Mouse (Mus musculus): ENCODE measurements at regions not wholly inside any gene's neighbourhood (a gene's known extent, or its start where the extent isn't known, plus 50 kb on each side); places are given as distances from the start of the nearest gene placed in this dataset.

GRCm38 (mm10) chr7:116702596-116702995, 198.4 kb downstream of the Nucb2 start:
- Histone ChIP-seq H3K4me2 (ENCODE audit: low read depth) (no peak overlapping the region), H3K4me3 (ENCODE audit: low read depth, low read length) (no peak overlapping the region), H3K9ac (ENCODE audit: low read length) (no peak overlapping the region), H3K36me3 (ENCODE audit: control insufficient read depth, insufficient read depth, low read length) (no peaks in the 10 kb centered on the region), H3K27me3 (ENCODE audit: control insufficient read depth, insufficient read depth, low read length) (no peaks in the 10 kb centered on the region), H3K4me1 (ENCODE audit: control insufficient read depth, insufficient read depth, low read length) (no peaks in the 10 kb centered on the region), H3K27ac (ENCODE audit: low read depth, low read length) (no peak overlapping the region), H3K9me3 (ENCODE audit: control insufficient read depth, low read length) (no peaks in the 10 kb centered on the region)
- 75% methylated on average over 2 of the region's 2 CpGs for WGBS
- ATAC-seq (ENCODE audit: insufficient read depth, low FRiP score, low TSS enrichment) (no peak), DNase-seq (ENCODE audit: low spot score) (no peak)

- ATAC-seq (ENCODE audit: insufficient read depth, low FRiP score, low TSS enrichment): no peak
- H3K4me1 ChIP-seq (ENCODE audit: control insufficient read depth, insufficient read depth, low read length): no peaks in the 10 kb centered on the region
- no peaks in the 10 kb centered on the region for H3K27me3 ChIP-seq (ENCODE audit: control insufficient read depth, insufficient read depth, low read length)
- no peak for DNase-seq (ENCODE audit: low spot score)
- no peaks in the 10 kb centered on the region for H3K36me3 ChIP-seq (ENCODE audit: control insufficient read depth, insufficient read depth, low read length)
- WGBS: 91% methylated on average over 2 of the region's 2 CpGs
- no peak overlapping the region for H3K4me3 ChIP-seq (ENCODE audit: low read depth, low read length)
- H3K27ac ChIP-seq (ENCODE audit: low read depth, low read length): no peak overlapping the region
- H3K9ac ChIP-seq (ENCODE audit: low read length): no peak overlapping the region
- H3K4me2 ChIP-seq (ENCODE audit: low read depth): no peak overlapping the region
- no peaks in the 10 kb centered on the region for H3K9me3 ChIP-seq (ENCODE audit: control insufficient read depth, low read length)
Observed at GRCm38 (mm10) chr7:116711541-116711940, 207.4 kb downstream of the Nucb2 start.

- Histone ChIP-seq H3K36me3 (ENCODE audit: control insufficient read depth, insufficient read depth, low read length) (no peaks in the 10 kb centered on the region), H3K4me1 (ENCODE audit: control insufficient read depth, insufficient read depth, low read length) (no peaks in the 10 kb centered on the region), H3K27ac (ENCODE audit: low read depth, low read length) (no peak overlapping the region), H3K27me3 (ENCODE audit: control insufficient read depth, insufficient read depth, low read length) (no peaks in the 10 kb centered on the region), H3K9ac (ENCODE audit: low read length) (no peak overlapping the region), H3K9me3 (ENCODE audit: control insufficient read depth, low read length) (no peaks in the 10 kb centered on the region), H3K4me2 (ENCODE audit: low read depth) (no peak overlapping the region), H3K4me3 (ENCODE audit: low read depth, low read length) (no peak overlapping the region)
- DNase-seq (ENCODE audit: low spot score) (no peak), ATAC-seq (ENCODE audit: insufficient read depth, low FRiP score, low TSS enrichment) (no peak)
- 87% methylated on average over 8 of the region's 8 CpGs for WGBS
Observed at GRCm38 (mm10) chr7:116713200-116713599, 209.0 kb downstream of the Nucb2 start.

GRCm38 (mm10) chr7:116715234-116716046, 211.3 kb downstream of the Nucb2 start:
- no peak overlapping the region for H3K27ac ChIP-seq (ENCODE audit: low read depth, low read length)
- ATAC-seq (ENCODE audit: insufficient read depth, low FRiP score, low TSS enrichment): no peak
- H3K36me3 ChIP-seq (ENCODE audit: control insufficient read depth, insufficient read depth, low read length): no peaks in the 10 kb centered on the region
- 74% methylated on average over 10 of the region's 10 CpGs for WGBS
- no peak overlapping the region for H3K4me3 ChIP-seq (ENCODE audit: low read depth, low read length)
- no peaks in the 10 kb centered on the region for H3K27me3 ChIP-seq (ENCODE audit: control insufficient read depth, insufficient read depth, low read length)
- DNase-seq (ENCODE audit: low spot score): no peak
- no peak overlapping the region for H3K9ac ChIP-seq (ENCODE audit: low read length)
- no peak overlapping the region for H3K4me2 ChIP-seq (ENCODE audit: low read depth)
- no peaks in the 10 kb centered on the region for H3K4me1 ChIP-seq (ENCODE audit: control insufficient read depth, insufficient read depth, low read length)
- no peaks in the 10 kb centered on the region for H3K9me3 ChIP-seq (ENCODE audit: control insufficient read depth, low read length)

GRCm38 (mm10) chr7:116728379-116728778, 224.2 kb downstream of the Nucb2 start:
- H3K4me3 ChIP-seq (ENCODE audit: low read depth, low read length): no peak overlapping the region
- no peak overlapping the region for H3K9ac ChIP-seq (ENCODE audit: low read length)
- no peak overlapping the region for H3K27ac ChIP-seq (ENCODE audit: low read depth, low read length)
- no peak for ATAC-seq (ENCODE audit: insufficient read depth, low FRiP score, low TSS enrichment)
- no peaks in the 10 kb centered on the region for H3K4me1 ChIP-seq (ENCODE audit: control insufficient read depth, insufficient read depth, low read length)
- H3K9me3 ChIP-seq (ENCODE audit: control insufficient read depth, low read length): no peaks in the 10 kb centered on the region
- H3K4me2 ChIP-seq (ENCODE audit: low read depth): no peak overlapping the region
- 82% methylated on average over 2 of the region's 2 CpGs for WGBS
- H3K27me3 ChIP-seq (ENCODE audit: control insufficient read depth, insufficient read depth, low read length): no peaks in the 10 kb centered on the region
- DNase-seq (ENCODE audit: low spot score): no peak
- H3K36me3 ChIP-seq (ENCODE audit: control insufficient read depth, insufficient read depth, low read length): no peaks in the 10 kb centered on the region

GRCm38 (mm10) chr7:116729795-116730194, 225.6 kb downstream of the Nucb2 start:
- Histone ChIP-seq H3K9ac (ENCODE audit: low read length) (no peak overlapping the region), H3K36me3 (ENCODE audit: control insufficient read depth, insufficient read depth, low read length) (no peaks in the 10 kb centered on the region), H3K27me3 (ENCODE audit: control insufficient read depth, insufficient read depth, low read length) (no peaks in the 10 kb centered on the region), H3K4me2 (ENCODE audit: low read depth) (no peak overlapping the region), H3K4me1 (ENCODE audit: control insufficient read depth, insufficient read depth, low read length) (no peaks in the 10 kb centered on the region), H3K4me3 (ENCODE audit: low read depth, low read length) (no peak overlapping the region), H3K9me3 (ENCODE audit: control insufficient read depth, low read length) (no peaks in the 10 kb centered on the region), H3K27ac (ENCODE audit: low read depth, low read length) (no peak overlapping the region)
- DNase-seq (ENCODE audit: low spot score) (no peak), ATAC-seq (ENCODE audit: insufficient read depth, low FRiP score, low TSS enrichment) (no peak)
- WGBS: 80% methylated on average over 4 of the region's 4 CpGs

- H3K9ac ChIP-seq (ENCODE audit: low read length): no peak overlapping the region
- WGBS: 50% methylated on average over 3 of the region's 3 CpGs
- no peak overlapping the region for H3K4me2 ChIP-seq (ENCODE audit: low read depth)
- no peaks in the 10 kb centered on the region for H3K4me1 ChIP-seq (ENCODE audit: control insufficient read depth, insufficient read depth, low read length)
- ATAC-seq (ENCODE audit: insufficient read depth, low FRiP score, low TSS enrichment) (no peak), DNase-seq (ENCODE audit: low spot score) (no peak)
- no peaks in the 10 kb centered on the region for H3K36me3 ChIP-seq (ENCODE audit: control insufficient read depth, insufficient read depth, low read length)
- H3K4me3 ChIP-seq (ENCODE audit: low read depth, low read length): no peak overlapping the region
- no peak overlapping the region for H3K27ac ChIP-seq (ENCODE audit: low read depth, low read length)
- no peaks in the 10 kb centered on the region for H3K27me3 ChIP-seq (ENCODE audit: control insufficient read depth, insufficient read depth, low read length)
- no peaks in the 10 kb centered on the region for H3K9me3 ChIP-seq (ENCODE audit: control insufficient read depth, low read length)
Observed at GRCm38 (mm10) chr7:116735676-116736075, 231.5 kb downstream of the Nucb2 start.

- H3K9me3 ChIP-seq (ENCODE audit: control insufficient read depth, low read length): no peaks in the 10 kb centered on the region
- no peaks in the 10 kb centered on the region for H3K4me1 ChIP-seq (ENCODE audit: control insufficient read depth, insufficient read depth, low read length)
- no peak overlapping the region for H3K4me3 ChIP-seq (ENCODE audit: low read depth, low read length)
- no peak overlapping the region for H3K27ac ChIP-seq (ENCODE audit: low read depth, low read length)
- no peaks in the 10 kb centered on the region for H3K36me3 ChIP-seq (ENCODE audit: control insufficient read depth, insufficient read depth, low read length)
- H3K4me2 ChIP-seq (ENCODE audit: low read depth): no peak overlapping the region
- no peaks in the 10 kb centered on the region for H3K27me3 ChIP-seq (ENCODE audit: control insufficient read depth, insufficient read depth, low read length)
- H3K9ac ChIP-seq (ENCODE audit: low read length): no peak overlapping the region
- no peak for ATAC-seq (ENCODE audit: insufficient read depth, low FRiP score, low TSS enrichment)
- DNase-seq (ENCODE audit: low spot score): no peak
- WGBS: 56% methylated on average over 4 of the region's 4 CpGs
Observed at GRCm38 (mm10) chr7:116736333-116736732, 232.2 kb downstream of the Nucb2 start.

GRCm38 (mm10) chr7:116738009-116738408, 233.8 kb downstream of the Nucb2 start:
- H3K4me3 ChIP-seq (ENCODE audit: low read depth, low read length): no peak overlapping the region
- H3K27me3 ChIP-seq (ENCODE audit: control insufficient read depth, insufficient read depth, low read length): no peaks in the 10 kb centered on the region
- no peaks in the 10 kb centered on the region for H3K9me3 ChIP-seq (ENCODE audit: control insufficient read depth, low read length)
- no peaks in the 10 kb centered on the region for H3K36me3 ChIP-seq (ENCODE audit: control insufficient read depth, insufficient read depth, low read length)
- H3K9ac ChIP-seq (ENCODE audit: low read length): no peak overlapping the region
- 89% methylated on average over 4 of the region's 4 CpGs for WGBS
- ATAC-seq (ENCODE audit: insufficient read depth, low FRiP score, low TSS enrichment) (no peak), DNase-seq (ENCODE audit: low spot score) (no peak)
- no peaks in the 10 kb centered on the region for H3K4me1 ChIP-seq (ENCODE audit: control insufficient read depth, insufficient read depth, low read length)
- no peak overlapping the region for H3K27ac ChIP-seq (ENCODE audit: low read depth, low read length)
- H3K4me2 ChIP-seq (ENCODE audit: low read depth): no peak overlapping the region

Data from neural tube, embryonic 11.5 days (tissue).